Mouse (Mus musculus) hindbrain, embryonic 11.5 days (tissue): ENCODE data around the gene Sox5. TPM values are rescaled to one million over a fixed set of nuclear protein-coding genes. Genes with fewer than 3 reads are reported as not detected.

Experiments
- ATAC-seq: fragments of 200-750 bp; cut with Nextera tagmentation; 2 replicates; pipeline ENCODE4 v1.8.0; 2017; ENCODE audit warnings: mild to moderate bottlenecking, moderate TSS enrichment, moderate library complexity; ENCODE audit not compliant: low FRiP score
- DNase-seq: peaks from one replicate; pipeline ENCODE4 v3.0.0-alpha.2; 2015; ENCODE audit warnings: low spot score
- H3K27ac ChIP-seq: fragments of 300-500 bp; sonication (generic); 2 replicates; pipeline ENCODE4 v1.5.1; 2014; ENCODE audit warnings: mild to moderate bottlenecking, low read depth, low read length
- H3K27me3 ChIP-seq: fragments of 300-500 bp; sonication (generic); 2 replicates; pipeline ENCODE4 v1.6.1; 2014; ENCODE audit warnings: mild to moderate bottlenecking, low read length, moderate library complexity, mixed read lengths; ENCODE audit not compliant: control insufficient read depth, insufficient read depth
- H3K36me3 ChIP-seq: fragments of 300-500 bp; sonication (generic); 2 replicates; pipeline ENCODE4 v1.6.1; 2014; ENCODE audit warnings: mild to moderate bottlenecking, low read length, moderate library complexity, mixed read lengths; ENCODE audit not compliant: control insufficient read depth, insufficient read depth
- H3K4me1 ChIP-seq: fragments of 300-500 bp; sonication (generic); replicated peaks from 2 replicates; pipeline ENCODE4 v1.6.1; 2014; ENCODE audit warnings: low read length, mixed read lengths; ENCODE audit not compliant: control insufficient read depth, insufficient read depth
- H3K4me2 ChIP-seq: fragments of 300-500 bp; sonication (generic); replicated peaks from 2 replicates; pipeline ENCODE4 v1.6.1; 2014; ENCODE audit warnings: mild to moderate bottlenecking, low read depth, low read length
- H3K4me3 ChIP-seq: fragments of 300-500 bp; sonication (generic); 2 replicates; pipeline ENCODE4 v1.5.1; 2014; ENCODE audit warnings: low read depth, low read length
- H3K9ac ChIP-seq: fragments of 300-500 bp; sonication (generic); 2 replicates; pipeline ENCODE4 v1.6.1; 2014; ENCODE audit warnings: low read depth, low read length
- H3K9me3 ChIP-seq: fragments of 300-500 bp; sonication (generic); 2 replicates; pipeline ENCODE4 v1.6.1; 2016; ENCODE audit warnings: low read length; ENCODE audit not compliant: control insufficient read depth
- WGBS: fragments of 180-500 bp; shearing (Covaris S2); extraction: QIAGEN DNeasy Blood & Tissue Kit; methylation state at CpG from one replicate; pipeline ENCODE4 v1.1.7; 2014; 5-methylcytosine and 5-hydroxymethylcytosine counted together
- polyA plus RNA-seq: library from polyadenylated mRNA; unstranded; fragments of >200 nt; fragmentation: Nextera tagmentation; extraction: Ambion mirVana; gene quantifications from 2 replicates; pipeline ENCODE4 v1.2.1, GENCODE M21; 2014

The Sox5 gene
- polyA plus RNA-seq: 27.1 and 35.0 TPM in 2 replicates

DNA sequence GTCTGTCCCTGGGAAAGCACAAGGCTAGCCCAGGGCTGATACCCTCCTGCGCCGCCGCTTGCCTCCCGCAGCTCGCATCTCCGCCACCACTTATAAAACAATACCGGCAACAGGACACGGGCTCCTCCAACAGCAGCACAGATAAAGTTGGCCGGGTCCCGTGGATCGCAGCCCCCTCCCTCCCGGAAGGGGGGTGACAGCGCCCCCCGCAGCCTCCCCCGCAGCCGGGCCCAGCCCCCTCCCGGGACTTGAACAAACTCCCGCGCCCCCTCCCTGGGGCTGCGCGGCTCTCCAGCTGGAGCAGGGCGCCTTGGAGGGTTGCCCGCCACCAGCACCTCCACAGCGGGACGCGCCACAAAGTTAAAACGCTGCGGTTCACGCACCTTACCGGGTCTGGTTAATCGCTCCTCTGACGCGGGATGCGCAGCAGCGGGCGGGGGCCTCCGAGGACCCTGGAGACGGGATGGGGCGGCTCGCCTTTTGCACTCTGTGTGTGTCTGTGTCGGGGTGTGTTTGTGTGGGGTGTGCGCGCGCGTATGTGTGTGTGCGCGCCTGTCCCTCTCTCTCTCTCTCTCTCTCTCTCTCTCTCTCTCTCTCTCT lies at the start of gene Sox5:
Gene Sox5, minus strand, starts transcription at position 547 of the 600 bp plus-strand sequence.
- DNase-seq (peak; percentile 75), ATAC-seq (peak; percentile 80)
- under 1% methylated on average over 43 of the region's 47 CpGs for WGBS
- H3K36me3 ChIP-seq: no peaks in the 10 kb centered on the region
- H3K9ac ChIP-seq: peak within 1 kb of the TSS; percentile 73
- peaks cover 3% of the 10 kb centered on the region; the same call in 1 of the 2 replicates for H3K27me3 ChIP-seq
- peaks cover 2% of the 10 kb centered on the region; the same call in 1 of the 2 replicates for H3K4me1 ChIP-seq
- H3K27ac ChIP-seq: peak within 1 kb of the TSS; percentile 61; the same call in 1 of the 2 replicates
- H3K4me2 ChIP-seq: peak within 1 kb of the TSS; percentile 83
- H3K4me3 ChIP-seq: peak within 1 kb of the TSS; percentile 49
- no peaks in the 10 kb centered on the region for H3K9me3 ChIP-seq

DNA sequence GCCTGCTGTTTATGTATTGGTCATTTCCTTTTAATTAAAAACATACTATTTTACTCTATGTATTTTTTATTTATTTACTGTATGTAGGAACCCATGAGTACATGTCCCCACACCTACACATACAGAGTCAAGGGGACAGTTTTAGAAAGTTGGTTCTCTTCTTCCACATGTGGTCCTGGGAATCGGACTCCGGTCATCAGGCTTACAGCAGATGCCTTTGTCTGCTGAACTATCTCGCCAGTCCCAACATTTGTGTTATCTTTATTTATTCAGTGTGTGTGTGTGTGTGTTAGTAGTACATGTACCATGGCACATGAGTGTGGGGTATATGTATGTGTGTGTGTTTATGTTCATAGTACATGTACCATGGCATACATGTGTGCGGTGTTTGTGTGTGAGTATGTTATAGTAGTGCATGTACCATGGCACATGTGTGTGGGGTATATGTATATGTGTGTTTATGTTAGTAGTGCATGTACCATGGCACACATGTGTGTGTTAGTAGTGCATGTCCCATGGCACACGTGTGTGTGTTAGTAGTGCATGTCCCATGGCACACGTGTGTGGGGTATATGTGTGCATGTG lies 43.3 kb upstream of the Sox5 start:
- H3K9ac ChIP-seq: no peak overlapping the region
- no peak overlapping the region for H3K4me2 ChIP-seq
- no peaks in the 10 kb centered on the region for H3K36me3 ChIP-seq
- H3K9me3 ChIP-seq: no peaks in the 10 kb centered on the region
- WGBS: 97% methylated on average over 6 of the region's 6 CpGs
- DNase-seq: no peak
- H3K27me3 ChIP-seq: no peaks in the 10 kb centered on the region
- no peak overlapping the region for H3K27ac ChIP-seq
- H3K4me1 ChIP-seq: no peaks in the 10 kb centered on the region
- H3K4me3 ChIP-seq: no peak overlapping the region
- no peak for ATAC-seq

DNA sequence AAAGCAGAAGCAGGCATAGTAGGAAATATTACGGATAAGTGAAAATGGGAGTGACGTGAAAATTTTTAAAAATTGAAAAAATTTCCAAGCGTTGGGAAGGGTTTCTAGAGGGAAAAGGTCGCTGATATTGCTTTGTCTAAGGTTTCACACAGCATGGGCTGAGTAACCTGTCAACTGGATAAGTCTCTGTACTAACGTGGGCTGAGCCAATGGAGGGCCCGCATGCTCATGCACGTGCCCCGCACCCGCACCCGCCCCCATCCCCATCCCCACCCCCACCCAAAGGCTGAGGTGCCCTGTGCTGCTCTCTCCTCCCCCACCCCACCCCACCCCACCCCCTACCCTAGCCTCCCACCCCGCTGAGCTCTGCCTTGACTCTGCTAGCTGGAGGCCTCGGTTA lies 42.4 kb upstream of the Sox5 start:
- H3K9ac ChIP-seq: no peak overlapping the region
- WGBS: 71% methylated on average over 12 of the region's 12 CpGs
- ATAC-seq: no peak
- H3K27me3 ChIP-seq: no peaks in the 10 kb centered on the region
- H3K36me3 ChIP-seq: no peaks in the 10 kb centered on the region
- H3K4me1 ChIP-seq: no peaks in the 10 kb centered on the region
- no peak for DNase-seq
- no peak overlapping the region for H3K4me3 ChIP-seq
- no peak overlapping the region for H3K27ac ChIP-seq
- no peak overlapping the region for H3K4me2 ChIP-seq
- H3K9me3 ChIP-seq: no peaks in the 10 kb centered on the region

DNA sequence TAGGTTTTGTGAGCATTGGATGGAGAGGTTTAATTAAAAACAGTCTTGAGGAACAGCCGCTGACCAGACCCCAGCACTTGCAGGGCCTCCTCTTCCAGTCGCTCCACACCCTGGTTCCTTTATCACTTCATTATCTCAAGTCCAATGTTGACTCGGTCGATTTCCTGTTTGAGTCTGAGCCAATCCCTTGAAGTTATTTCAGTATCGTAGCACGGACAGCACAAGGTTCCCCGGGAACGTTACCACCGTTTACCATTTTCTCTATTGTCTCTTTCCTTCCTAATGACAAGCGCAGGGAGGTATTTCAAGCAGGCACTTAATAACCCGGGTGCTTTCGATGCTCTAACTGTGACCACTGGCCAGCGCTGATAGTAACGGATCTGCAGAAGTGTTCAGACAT lies 40.8 kb upstream of the Sox5 start:
- no peaks in the 10 kb centered on the region for H3K9me3 ChIP-seq
- no peaks in the 10 kb centered on the region for H3K36me3 ChIP-seq

DNA sequence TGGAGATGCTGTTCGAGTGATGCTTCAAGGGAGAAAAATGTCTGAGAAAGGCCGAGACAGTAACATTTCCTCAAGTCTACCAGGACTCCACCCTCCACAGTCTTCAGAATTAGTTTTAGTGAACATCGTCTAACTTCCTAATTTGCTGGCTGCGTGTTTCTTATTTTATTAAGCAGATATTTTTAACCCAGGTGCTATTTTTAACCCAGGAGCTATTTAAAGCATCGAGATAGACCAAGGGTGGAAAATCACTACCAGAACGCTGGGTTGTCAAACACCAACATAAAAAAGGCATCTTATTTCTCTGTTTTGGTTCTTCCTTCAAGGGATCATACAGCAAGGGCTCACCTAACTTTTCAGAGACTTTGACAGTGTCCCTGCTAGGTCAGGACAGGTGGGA lies 39.2 kb upstream of the Sox5 start:
- Histone ChIP-seq H3K9ac (no peak overlapping the region), H3K4me2 (no peak overlapping the region), H3K27me3 (no peaks in the 10 kb centered on the region), H3K9me3 (no peaks in the 10 kb centered on the region), H3K4me3 (no peak overlapping the region), H3K36me3 (no peaks in the 10 kb centered on the region), H3K27ac (no peak overlapping the region), H3K4me1 (no peaks in the 10 kb centered on the region)
- no peak for ATAC-seq
- DNase-seq: no peak
- 93% methylated on average over 6 of the region's 6 CpGs for WGBS

More for the DNA sequence above, 40.8 kb upstream of the Sox5 start:
- Histone ChIP-seq H3K4me2 (no peak overlapping the region), H3K27me3 (no peaks in the 10 kb centered on the region), H3K9ac (no peak overlapping the region), H3K4me3 (no peak overlapping the region), H3K4me1 (no peaks in the 10 kb centered on the region), H3K27ac (no peak overlapping the region)
- WGBS: 81% methylated on average over 14 of the region's 14 CpGs
- ATAC-seq (no peak), DNase-seq (no peak)

DNA sequence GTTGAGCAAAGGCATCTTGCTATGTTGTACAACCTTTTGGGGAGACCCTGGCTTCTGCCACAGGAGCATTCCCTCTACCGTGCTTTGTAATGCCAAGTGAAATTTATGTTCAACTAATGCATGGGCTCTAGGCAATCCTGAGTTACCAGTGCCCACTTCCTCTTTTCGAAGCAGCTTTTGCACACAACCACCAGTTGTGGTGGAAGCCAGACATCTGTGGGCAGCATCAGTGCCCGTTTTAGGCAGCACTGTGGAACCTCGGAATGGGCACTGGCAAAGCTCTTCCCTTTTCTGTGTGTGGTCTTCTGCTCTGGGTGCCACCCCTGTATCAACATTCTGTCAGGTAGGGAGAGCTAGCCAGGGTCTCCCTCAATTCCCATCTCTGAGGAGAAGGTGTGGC lies 36.2 kb upstream of the Sox5 start:
- H3K36me3 ChIP-seq: no peaks in the 10 kb centered on the region
- DNase-seq: no peak

DNA sequence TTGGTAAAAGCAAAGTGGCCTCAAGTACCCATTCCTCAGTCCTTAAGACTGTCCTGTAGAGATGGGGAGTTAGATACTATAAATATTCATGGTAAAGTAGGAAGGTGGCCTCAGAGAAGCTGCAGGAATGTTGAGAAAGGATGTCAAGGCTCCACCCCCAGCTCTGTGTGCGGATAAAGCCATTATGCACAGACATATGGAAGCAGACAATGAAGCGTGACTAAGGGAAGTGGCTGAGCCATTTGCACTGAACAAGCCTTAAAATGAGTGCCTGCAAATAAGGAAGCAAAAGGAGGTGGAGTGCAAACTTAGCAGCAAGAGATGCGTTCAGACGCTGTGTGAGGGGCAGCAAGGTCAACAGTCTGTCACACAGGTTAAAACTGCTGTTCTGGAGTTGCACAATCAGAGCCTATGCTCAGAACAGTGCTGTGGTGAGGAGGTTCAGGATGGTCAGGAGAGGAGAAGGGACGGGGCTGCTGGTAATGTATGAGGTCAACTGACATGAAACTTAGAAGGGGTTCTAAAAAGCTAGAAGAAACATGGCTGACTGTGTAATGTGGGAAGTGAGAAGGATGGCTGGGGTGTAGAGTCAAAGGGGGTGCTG lies 35.7 kb upstream of the Sox5 start:
- no peak overlapping the region for H3K4me2 ChIP-seq

More for the DNA sequence above, 36.2 kb upstream of the Sox5 start:
- H3K4me3 ChIP-seq: no peak overlapping the region
- WGBS: 91% methylated on average over 4 of the region's 4 CpGs
- no peaks in the 10 kb centered on the region for H3K9me3 ChIP-seq
- H3K9ac ChIP-seq: no peak overlapping the region
- no peak for ATAC-seq
- H3K27ac ChIP-seq: no peak overlapping the region
- H3K4me2 ChIP-seq: no peak overlapping the region
- no peaks in the 10 kb centered on the region for H3K4me1 ChIP-seq
- H3K27me3 ChIP-seq: no peaks in the 10 kb centered on the region

DNA sequence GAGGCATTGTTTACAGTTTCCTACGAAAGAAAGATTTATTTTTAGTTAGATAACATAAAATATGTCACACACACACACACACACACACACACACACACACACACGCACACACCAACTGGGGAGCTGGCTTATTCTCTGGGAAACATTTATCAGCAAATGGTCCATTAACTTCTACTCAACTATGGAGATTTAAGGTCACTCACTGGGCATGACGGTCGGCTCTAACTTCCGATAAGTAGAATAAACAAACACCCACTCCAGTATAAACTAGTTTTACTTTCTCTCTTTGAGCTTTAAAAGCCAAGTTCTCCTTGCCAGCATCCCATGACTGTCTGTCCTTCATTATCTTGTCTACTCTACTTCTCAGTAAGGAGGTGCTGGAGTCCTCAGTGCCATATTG lies 33.8 kb upstream of the Sox5 start:
- no peak for ATAC-seq
- Histone ChIP-seq H3K27me3 (no peaks in the 10 kb centered on the region), H3K9ac (no peak overlapping the region), H3K27ac (no peak overlapping the region), H3K36me3 (no peaks in the 10 kb centered on the region), H3K9me3 (no peaks in the 10 kb centered on the region), H3K4me2 (no peak overlapping the region), H3K4me1 (no peaks in the 10 kb centered on the region), H3K4me3 (no peak overlapping the region)
- WGBS: 72% methylated on average over 5 of the region's 5 CpGs
- no peak for DNase-seq

More for the DNA sequence above, 35.7 kb upstream of the Sox5 start:
- no peaks in the 10 kb centered on the region for H3K9me3 ChIP-seq
- no peaks in the 10 kb centered on the region for H3K27me3 ChIP-seq
- DNase-seq (no peak), ATAC-seq (no peak)
- H3K9ac ChIP-seq: no peak overlapping the region
- 61% methylated on average over 5 of the region's 5 CpGs for WGBS
- no peak overlapping the region for H3K27ac ChIP-seq
- no peaks in the 10 kb centered on the region for H3K36me3 ChIP-seq
- no peaks in the 10 kb centered on the region for H3K4me1 ChIP-seq
- H3K4me3 ChIP-seq: no peak overlapping the region

DNA sequence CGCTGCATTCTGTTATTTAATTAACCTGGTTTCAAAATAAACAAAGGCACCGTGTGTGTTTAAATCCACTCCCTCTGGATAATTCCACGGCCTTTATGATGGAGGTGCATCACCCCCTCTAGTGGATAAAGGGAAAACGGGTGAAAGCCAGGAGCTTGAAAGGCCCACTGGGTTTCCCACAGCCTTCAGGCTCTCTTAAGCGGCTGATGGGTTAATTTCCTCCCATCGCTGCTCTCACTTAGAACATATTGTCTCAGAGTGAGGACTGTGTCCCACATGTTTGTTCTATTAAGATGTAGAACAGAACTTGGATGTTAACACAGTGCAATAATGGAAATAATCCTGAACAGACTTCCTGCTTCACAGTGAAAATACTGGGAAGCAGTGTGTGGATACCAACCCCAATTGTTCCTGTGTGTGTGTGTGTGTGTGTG lies 33.2 kb upstream of the Sox5 start:
- 19% methylated on average over 6 of the region's 6 CpGs for WGBS
- no peaks in the 10 kb centered on the region for H3K4me1 ChIP-seq
- H3K27me3 ChIP-seq: no peaks in the 10 kb centered on the region
- ATAC-seq (peak; percentile 63; the same call in 1 of the 2 replicates), DNase-seq (peak; percentile 78)
- no peak overlapping the region for H3K4me2 ChIP-seq
- H3K36me3 ChIP-seq: no peaks in the 10 kb centered on the region
- no peaks in the 10 kb centered on the region for H3K9me3 ChIP-seq
- no peak overlapping the region for H3K4me3 ChIP-seq
- H3K27ac ChIP-seq: no peak overlapping the region
- H3K9ac ChIP-seq: no peak overlapping the region
